Mouse (Mus musculus): ENCODE data around the gene Kcnh4. TPM values are rescaled to one million over a fixed set of nuclear protein-coding genes. Genes with fewer than 3 reads are reported as not detected.

Kcnh4 gene
- polyA plus RNA-seq, 1 experiment from 2014 or later, result 3.5 TPM

- peaks cover 10% of the 10 kb centered on the region; the same call in 1 of the 2 replicates for H3K27me3 ChIP-seq (replicated peaks; ENCODE audit: control insufficient read depth, insufficient read depth, low read length)
- H3K27ac ChIP-seq (ENCODE audit: low read depth, low read length), result no peak overlapping the region
- DNase-seq (ENCODE audit: low spot score) (no peak), ATAC-seq (no peak)
- peaks cover 6% of the 10 kb centered on the region; the same call in 1 of the 2 replicates for H3K4me1 ChIP-seq (ENCODE audit: control insufficient read depth, insufficient read depth, low read length)
- H3K9me3 ChIP-seq (replicated peaks; ENCODE audit: control insufficient read depth, low read length), result no peaks in the 10 kb centered on the region
- no peak overlapping the region for H3K9ac ChIP-seq (ENCODE audit: low read length)
- no peak overlapping the region for H3K4me2 ChIP-seq (ENCODE audit: low read length)
- 94% methylated on average over 12 of the region's 12 CpGs for WGBS
- no peak overlapping the region for H3K4me3 ChIP-seq (ENCODE audit: low read depth, low read length)
- H3K36me3 ChIP-seq (ENCODE audit: control insufficient read depth, insufficient read depth, low read length), result 0 out of 2 replicates have a peak, but pooled peaks cover 4% of the 10 kb centered on the region
Observed at GRCm38 (mm10) chr11:100757566-100757965, 2.2 kb downstream of the Kcnh4 start.

GRCm38 (mm10) chr11:100756476-100756875, 3.3 kb downstream of the Kcnh4 start:
- Histone ChIP-seq H3K4me3 (ENCODE audit: low read depth, low read length) (no peak overlapping the region), H3K9me3 (replicated peaks; ENCODE audit: control insufficient read depth, low read length) (no peaks in the 10 kb centered on the region)
- 59% methylated on average over 6 of the region's 6 CpGs for WGBS

GRCm38 (mm10) chr11:100754693-100755057, 5.1 kb downstream of the Kcnh4 start:
- ATAC-seq, result no peak
- no peaks in the 10 kb centered on the region for H3K9me3 ChIP-seq (replicated peaks; ENCODE audit: control insufficient read depth, low read length)
- no peak overlapping the region for H3K4me2 ChIP-seq (ENCODE audit: low read length)
- peaks cover 5% of the 10 kb centered on the region; the same call in 1 of the 2 replicates for H3K4me1 ChIP-seq (ENCODE audit: control insufficient read depth, insufficient read depth, low read length)
- H3K27me3 ChIP-seq (replicated peaks; ENCODE audit: control insufficient read depth, insufficient read depth, low read length), result peaks cover 7% of the 10 kb centered on the region; the same call in 1 of the 2 replicates
- H3K9ac ChIP-seq (ENCODE audit: low read length), result no peak overlapping the region
- no peak overlapping the region for H3K27ac ChIP-seq (ENCODE audit: low read depth, low read length)
- DNase-seq (ENCODE audit: low spot score), result no peak
- WGBS, result 91% methylated on average over 3 of the region's 3 CpGs
- no peak overlapping the region for H3K4me3 ChIP-seq (ENCODE audit: low read depth, low read length)
- 0 out of 2 replicates have a peak, but pooled peaks cover 6% of the 10 kb centered on the region for H3K36me3 ChIP-seq (ENCODE audit: control insufficient read depth, insufficient read depth, low read length)

More at GRCm38 (mm10) chr11:100756476-100756875, 3.3 kb downstream of the Kcnh4 start:
- peaks cover 6% of the 10 kb centered on the region; the same call in 1 of the 2 replicates for H3K4me1 ChIP-seq (ENCODE audit: control insufficient read depth, insufficient read depth, low read length)
- no peak overlapping the region for H3K27ac ChIP-seq (ENCODE audit: low read depth, low read length)
- no peak overlapping the region for H3K9ac ChIP-seq (ENCODE audit: low read length)
- ATAC-seq (no peak), DNase-seq (ENCODE audit: low spot score) (no peak)
- no peak overlapping the region for H3K4me2 ChIP-seq (ENCODE audit: low read length)
- H3K27me3 ChIP-seq (replicated peaks; ENCODE audit: control insufficient read depth, insufficient read depth, low read length), result peaks cover 10% of the 10 kb centered on the region; the same call in 1 of the 2 replicates
- 0 out of 2 replicates have a peak, but pooled peaks cover 6% of the 10 kb centered on the region for H3K36me3 ChIP-seq (ENCODE audit: control insufficient read depth, insufficient read depth, low read length)

GRCm38 (mm10) chr11:100754021-100754692, 5.6 kb downstream of the Kcnh4 start:
- no peak overlapping the region for H3K9ac ChIP-seq (ENCODE audit: low read length)
- H3K27ac ChIP-seq (ENCODE audit: low read depth, low read length), result no peak overlapping the region
- ATAC-seq, result no peak
- no peaks in the 10 kb centered on the region for H3K4me1 ChIP-seq (ENCODE audit: control insufficient read depth, insufficient read depth, low read length)
- whole genome bisulfite sequencing, result 85% methylated on average over 12 of the region's 12 CpGs
- 0 out of 2 replicates have a peak, but pooled peaks cover 6% of the 10 kb centered on the region for H3K36me3 ChIP-seq (ENCODE audit: control insufficient read depth, insufficient read depth, low read length)
- no peak overlapping the region for H3K4me3 ChIP-seq (ENCODE audit: low read depth, low read length)
- H3K9me3 ChIP-seq (replicated peaks; ENCODE audit: control insufficient read depth, low read length), result no peaks in the 10 kb centered on the region
- H3K27me3 ChIP-seq (replicated peaks; ENCODE audit: control insufficient read depth, insufficient read depth, low read length), result 0 out of 2 replicates have a peak, but pooled peaks cover 4% of the 10 kb centered on the region
- no peak for DNase-seq (ENCODE audit: low spot score)
- H3K4me2 ChIP-seq (ENCODE audit: low read length), result no peak overlapping the region

- H3K27me3 ChIP-seq (replicated peaks; ENCODE audit: control insufficient read depth, insufficient read depth, low read length), result no peaks in the 10 kb centered on the region
- ATAC-seq (no peak), DNase-seq (ENCODE audit: low spot score) (no peak)
- H3K9me3 ChIP-seq (replicated peaks; ENCODE audit: control insufficient read depth, low read length), result no peaks in the 10 kb centered on the region
- no peak overlapping the region for H3K27ac ChIP-seq (ENCODE audit: low read depth, low read length)
- no peaks in the 10 kb centered on the region for H3K4me1 ChIP-seq (ENCODE audit: control insufficient read depth, insufficient read depth, low read length)
- 47% methylated on average over 10 of the region's 10 CpGs for WGBS
- H3K4me2 ChIP-seq (ENCODE audit: low read length), result no peak overlapping the region
- 0 out of 2 replicates have a peak, but pooled peaks cover 6% of the 10 kb centered on the region for H3K36me3 ChIP-seq (ENCODE audit: control insufficient read depth, insufficient read depth, low read length)
- H3K9ac ChIP-seq (ENCODE audit: low read length), result no peak overlapping the region
- no peak overlapping the region for H3K4me3 ChIP-seq (ENCODE audit: low read depth, low read length)
Observed at GRCm38 (mm10) chr11:100752294-100752693, 7.4 kb downstream of the Kcnh4 start.

GRCm38 (mm10) chr11:100750127-100750526, 9.6 kb downstream of the Kcnh4 start:
- Histone ChIP-seq H3K4me1 (ENCODE audit: control insufficient read depth, insufficient read depth, low read length) (no peaks in the 10 kb centered on the region), H3K4me3 (ENCODE audit: low read depth, low read length) (no peak overlapping the region), H3K36me3 (ENCODE audit: control insufficient read depth, insufficient read depth, low read length) (0 out of 2 replicates have a peak, but pooled peaks cover 6% of the 10 kb centered on the region), H3K9ac (ENCODE audit: low read length) (no peak overlapping the region), H3K4me2 (ENCODE audit: low read length) (no peak overlapping the region), H3K27me3 (replicated peaks; ENCODE audit: control insufficient read depth, insufficient read depth, low read length) (no peaks in the 10 kb centered on the region), H3K9me3 (replicated peaks; ENCODE audit: control insufficient read depth, low read length) (no peaks in the 10 kb centered on the region), H3K27ac (ENCODE audit: low read depth, low read length) (no peak overlapping the region)
- DNase-seq (ENCODE audit: low spot score) (no peak), ATAC-seq (no peak)
- 92% methylated on average over 16 of the region's 16 CpGs for WGBS

- Histone ChIP-seq H3K4me1 (ENCODE audit: control insufficient read depth, insufficient read depth, low read length) (no peaks in the 10 kb centered on the region), H3K36me3 (ENCODE audit: control insufficient read depth, insufficient read depth, low read length) (0 out of 2 replicates have a peak, but pooled peaks cover 2% of the 10 kb centered on the region), H3K4me3 (ENCODE audit: low read depth, low read length) (no peak overlapping the region), H3K9me3 (replicated peaks; ENCODE audit: control insufficient read depth, low read length) (no peaks in the 10 kb centered on the region), H3K9ac (ENCODE audit: low read length) (no peak overlapping the region), H3K27ac (ENCODE audit: low read depth, low read length) (no peak overlapping the region), H3K4me2 (ENCODE audit: low read length) (no peak overlapping the region), H3K27me3 (replicated peaks; ENCODE audit: control insufficient read depth, insufficient read depth, low read length) (no peaks in the 10 kb centered on the region)
- 61% methylated on average over 25 of the region's 25 CpGs for WGBS
- ATAC-seq (no peak), DNase-seq (ENCODE audit: low spot score) (no peak)
Observed at GRCm38 (mm10) chr11:100749469-100749868, 10.3 kb downstream of the Kcnh4 start.

GRCm38 (mm10) chr11:100748620-100749019, 11.1 kb downstream of the Kcnh4 start:
- Histone ChIP-seq H3K4me2 (ENCODE audit: low read length) (no peak overlapping the region), H3K4me1 (ENCODE audit: control insufficient read depth, insufficient read depth, low read length) (no peaks in the 10 kb centered on the region), H3K27ac (ENCODE audit: low read depth, low read length) (no peak overlapping the region), H3K36me3 (ENCODE audit: control insufficient read depth, insufficient read depth, low read length) (0 out of 2 replicates have a peak, but pooled peaks cover 2% of the 10 kb centered on the region), H3K27me3 (replicated peaks; ENCODE audit: control insufficient read depth, insufficient read depth, low read length) (no peaks in the 10 kb centered on the region), H3K4me3 (ENCODE audit: low read depth, low read length) (no peak overlapping the region), H3K9me3 (replicated peaks; ENCODE audit: control insufficient read depth, low read length) (no peaks in the 10 kb centered on the region), H3K9ac (ENCODE audit: low read length) (no peak overlapping the region)
- WGBS, result 82% methylated on average over 4 of the region's 4 CpGs
- ATAC-seq, result no peak
- DNase-seq (ENCODE audit: low spot score), result no peak

GRCm38 (mm10) chr11:100747114-100747513, 12.6 kb downstream of the Kcnh4 start:
- H3K36me3 ChIP-seq (ENCODE audit: control insufficient read depth, insufficient read depth, low read length), result 0 out of 2 replicates have a peak, but pooled peaks cover 2% of the 10 kb centered on the region
- no peak overlapping the region for H3K9ac ChIP-seq (ENCODE audit: low read length)
- no peak overlapping the region for H3K4me3 ChIP-seq (ENCODE audit: low read depth, low read length)
- no peak overlapping the region for H3K27ac ChIP-seq (ENCODE audit: low read depth, low read length)
- no peaks in the 10 kb centered on the region for H3K9me3 ChIP-seq (replicated peaks; ENCODE audit: control insufficient read depth, low read length)
- H3K27me3 ChIP-seq (replicated peaks; ENCODE audit: control insufficient read depth, insufficient read depth, low read length), result no peaks in the 10 kb centered on the region
- H3K4me1 ChIP-seq (ENCODE audit: control insufficient read depth, insufficient read depth, low read length), result no peaks in the 10 kb centered on the region
- ATAC-seq, result no peak
- 72% methylated on average over 5 of the region's 5 CpGs for WGBS
- DNase-seq (ENCODE audit: low spot score), result no peak
- no peak overlapping the region for H3K4me2 ChIP-seq (ENCODE audit: low read length)
